Mouse (Mus musculus): ENCODE data around the gene Mta3.

GRCm38 (mm10) chr17:83819503-83819902 is 113.5 kb downstream of the Mta3 start:
- TF ChIP-seq TAL1 (IDR thresholded peaks at IDR 0.05; ENCODE audit: low read length) (no peak), GATA1 (IDR thresholded peaks at IDR 0.05; ENCODE audit: low read length) (no peak)
